8 mouse cellular contexts compared by ENCODE assay signal in the genomic region with DNA sequence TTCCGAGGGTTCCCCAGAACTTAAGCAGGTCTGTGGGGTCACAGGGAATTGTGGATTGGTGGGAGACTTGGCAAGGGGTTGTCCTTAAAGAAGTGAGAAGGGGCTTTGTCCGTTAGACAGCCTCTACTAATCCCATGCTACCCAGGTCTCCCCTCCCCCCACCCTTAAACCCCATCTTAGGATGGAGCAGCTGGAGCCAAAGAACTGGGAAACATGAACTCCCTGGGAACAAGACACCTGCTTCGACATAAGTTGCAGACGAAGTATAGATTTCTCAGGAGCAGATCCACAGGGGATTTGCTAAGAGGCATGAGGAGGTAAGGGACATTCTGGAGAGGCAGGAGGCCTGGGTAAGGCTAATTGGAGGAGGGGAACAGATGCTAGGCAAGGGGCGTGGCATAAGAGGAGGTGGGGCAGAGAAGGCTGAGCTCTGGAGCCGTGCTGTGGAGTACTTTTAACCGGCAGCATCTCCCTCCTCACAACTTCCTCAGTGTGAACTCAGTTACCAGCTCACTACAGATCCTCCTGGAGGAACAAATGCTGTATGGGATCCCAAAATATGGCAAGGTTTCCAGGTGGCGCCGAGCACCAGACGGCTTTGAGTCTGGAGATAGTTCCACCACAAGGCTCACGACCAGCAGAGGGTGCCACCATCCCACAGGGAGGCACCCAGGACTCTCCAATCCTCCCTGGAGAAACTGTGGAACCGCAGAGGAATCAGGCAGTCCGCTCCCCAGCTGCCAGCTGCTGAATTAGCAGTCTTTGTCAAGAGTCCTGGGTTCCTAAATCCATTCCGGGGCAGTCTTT. TPM values are rescaled to one million over a fixed set of nuclear protein-coding genes. Genes with fewer than 3 reads are reported as not detected.
A peak's percentile ranks its signal among the peaks of the same experiment; 100 is the strongest.
DNase-seq lines count a peak whose midpoint lies in the region; ATAC-seq and TF ChIP-seq lines count a peak whose summit lies in the region.

No protein-coding gene starts in this region.

- H3K4me3 ChIP-seq in forebrain, embryonic 16.5 days (replicated peaks; ENCODE audit: low read length), result no peak overlapping the region
- peak overlapping the region; percentile 15; the same call in 1 of the 2 replicates for H3K4me3 ChIP-seq in layer of hippocampus, adult 2 months
- peak overlapping the region; percentile 22; the same call in 1 of the 2 replicates for H3K4me3 ChIP-seq in olfactory bulb, adult 2 months (ENCODE audit: insufficient read depth, low read depth, low read length)

- peak overlapping the region; percentile 36 for H3K4me2 ChIP-seq in forebrain, embryonic 16.5 days (ENCODE audit: low read length)

- no peaks in the 10 kb centered on the region for H3K9me3 ChIP-seq in forebrain, embryonic 16.5 days (ENCODE audit: control insufficient read depth, low read length)

- peak; percentile 70 for ATAC-seq in cerebellum, adult (ENCODE audit: insufficient number of reproducible peaks, low FRiP score, low TSS enrichment)
- ATAC-seq in forebrain, embryonic 16.5 days, result peak; percentile 61

- H3K27ac ChIP-seq in forebrain, embryonic 16.5 days (ENCODE audit: low read length), result no peak overlapping the region
- H3K27ac ChIP-seq in layer of hippocampus, adult 2 months, result peak overlapping the region; percentile 94
- peak overlapping the region; percentile 59 for H3K27ac ChIP-seq in olfactory bulb, adult 2 months (ENCODE audit: insufficient read depth, low read depth, low read length)

- intact Hi-C loops in heart, postnatal 25 days (cut with DNase I), result loop anchor here (1.0 to 5.0 kb wide), 3 partner anchors 16 to 96 kb away; partner anchors contain the start of gene Atg101

- peak; percentile 99 for TF ChIP-seq CTCF in layer of hippocampus, adult 2 months (conservative IDR thresholded peaks at IDR 0.05)
- TF ChIP-seq CTCF in olfactory bulb, adult 2 months (IDR thresholded peaks at IDR 0.05; ENCODE audit: insufficient read depth, low read depth, low read length), result peak; percentile 83; the same call in 1 of the 2 replicates

- TF ChIP-seq POLR2A in olfactory bulb, adult 2 months (IDR thresholded peaks at IDR 0.05; ENCODE audit: insufficient read depth, low read depth, low read length), result no peak

- peaks cover 22% of the 10 kb centered on the region for H3K4me1 ChIP-seq in forebrain, embryonic 16.5 days (replicated peaks; ENCODE audit: control insufficient read depth, insufficient read depth, low read length)
- H3K4me1 ChIP-seq in olfactory bulb, adult 2 months (ENCODE audit: control insufficient read depth, insufficient read depth, low read length), result peaks cover 39% of the 10 kb centered on the region

- peaks cover 3% of the 10 kb centered on the region; the same call in 1 of the 2 replicates for H3K27me3 ChIP-seq in forebrain, embryonic 16.5 days (replicated peaks; ENCODE audit: control insufficient read depth, insufficient read depth, low read length)

- peak; percentile 69 for DNase-seq in CD4-positive, CD25-positive, alpha-beta regulatory T cell, adult 2 months (ENCODE audit: low read depth, low spot score)
- DNase-seq in heart, postnatal 25 days (ENCODE audit: low spot score), result peak; percentile 70
- peak; percentile 90 to 94 for DNase-seq in layer of hippocampus, adult 2 months (ENCODE audit: low spot score in 2 of 2)
- DNase-seq in lung, adult 18-20 months, result peak; percentile 89 to 93
- peak; percentile 83 for DNase-seq in thymus, postnatal 14 days

- H3K9ac ChIP-seq in forebrain, embryonic 16.5 days (replicated peaks; ENCODE audit: low read depth, low read length), result no peak overlapping the region

- H3K36me3 ChIP-seq in forebrain, embryonic 16.5 days (ENCODE audit: control insufficient read depth, insufficient read depth), result no peaks in the 10 kb centered on the region

- 2% methylated on average over 14 of the region's 14 CpGs for WGBS in forebrain, embryonic 16.5 days
- 4% methylated on average over 14 of the region's 14 CpGs for WGBS in olfactory bulb, adult 2 months

RNA-seq across cellular contexts. Expression of gene Grasp, which starts 2.5 kb away (rescaled TPM):
- 1.3 and 1.8 TPM in 2 replicates for polyA plus RNA-seq in forebrain, embryonic 16.5 days (2015; fragmentation: Nextera tagmentation; extraction: Ambion mirVana)
- 10 to 100 TPM in 1 of 2 experiments, 1 to 10 TPM in 1; 9.4 to 12.3 TPM for total RNA-seq in heart, postnatal 25 days (2021)
- 10 to 100 TPM; 79.5 to 82.7 TPM for total RNA-seq in layer of hippocampus, adult 2 months (2021)
- not detected in 2 replicates for polyA plus RNA-seq in olfactory bulb, adult 2 months (2012; ENCODE audit: insufficient read depth, insufficient read length, low replicate concordance, missing spikeins)

RNA-seq across cellular contexts. Expression of gene Nr4a1, which starts 32.6 kb away (rescaled TPM):
- 4.5 TPM in 2 replicates for polyA plus RNA-seq in forebrain, embryonic 16.5 days (2015; fragmentation: Nextera tagmentation; extraction: Ambion mirVana)
- 1 to 10 TPM; 5.5 to 6.3 TPM for total RNA-seq in heart, postnatal 25 days (2021)
- total RNA-seq in layer of hippocampus, adult 2 months (2021), result 10 to 100 TPM; 39.8 to 54.8 TPM
- not detected in 2 replicates for polyA plus RNA-seq in olfactory bulb, adult 2 months (2012; ENCODE audit: insufficient read depth, insufficient read length, low replicate concordance, missing spikeins)

RNA-seq across cellular contexts. Expression of gene Acvr1b, which starts 47.6 kb away (rescaled TPM):
- 26.0 and 27.4 TPM in 2 replicates for polyA plus RNA-seq in forebrain, embryonic 16.5 days (2015; fragmentation: Nextera tagmentation; extraction: Ambion mirVana)
- 10 to 100 TPM; 11.7 to 14.5 TPM for total RNA-seq in heart, postnatal 25 days (2021)
- total RNA-seq in layer of hippocampus, adult 2 months (2021), result 10 to 100 TPM; 85.1 to 87.8 TPM
- not detected in 2 replicates for polyA plus RNA-seq in olfactory bulb, adult 2 months (2012; ENCODE audit: insufficient read depth, insufficient read length, low replicate concordance, missing spikeins)

Comparison
In these comparisons a context has a peak if more than half of its experiments do, and no peak if none do; other contexts are left out.
1. RNA of gene Grasp, which starts 2.5 kb away (total RNA-seq): 79.5 to 82.7 TPM in layer of hippocampus, adult 2 months; 9.4 to 12.3 TPM in heart, postnatal 25 days; every median in the first group is over 4 times any median in the second.
2. RNA of gene Nr4a1, which starts 32.6 kb away (total RNA-seq): 39.8 to 54.8 TPM in layer of hippocampus, adult 2 months; 5.5 to 6.3 TPM in heart, postnatal 25 days; every median in the first group is over 4 times any median in the second.
3. RNA of gene Acvr1b, which starts 47.6 kb away (total RNA-seq): 85.1 to 87.8 TPM in layer of hippocampus, adult 2 months; 11.7 to 14.5 TPM in heart, postnatal 25 days; every median in the first group is over 4 times any median in the second.
4. Peak in every context shown above with its lines, with median percentiles within 50 percentile points of each other: DNase-seq.